Mouse (Mus musculus) C2C12 (cell line): ENCODE data around the gene Gcnt7. TPM values are rescaled to one million over a fixed set of nuclear protein-coding genes. Genes with fewer than 3 reads are reported as not detected.

Experiments used
- H3K27me3 ChIP-seq: one replicate; pipeline ENCODE4 v1.6.1; 2011; ENCODE audit not compliant: control insufficient read depth, insufficient read depth, insufficient read length
- H3K36me3 ChIP-seq: one replicate; pipeline ENCODE4 v1.6.1; 2011; ENCODE audit not compliant: control insufficient read depth, insufficient read depth
- H3K4me3 ChIP-seq: one replicate; pipeline ENCODE4 v1.5.1; 2011; ENCODE audit warnings: mild to moderate bottlenecking, control low read depth; ENCODE audit not compliant: poor library complexity, insufficient read depth, severe bottlenecking
- H3K79me2 ChIP-seq: one replicate; pipeline ENCODE4 v1.6.1; 2011; ENCODE audit not compliant: control insufficient read depth, insufficient read depth
- H3K79me3 ChIP-seq: one replicate; pipeline ENCODE4 v1.6.1; 2011; ENCODE audit warnings: low read depth, control low read depth
- H3ac ChIP-seq: one replicate; pipeline ENCODE3; 2011; ENCODE audit warnings: low read depth; ENCODE audit not compliant: control insufficient read depth, insufficient read length
- CEBPB ChIP-seq: IDR thresholded peaks from one replicate; pipeline ENCODE4 v1.6.1; 2011; ENCODE audit warnings: low read depth, mild to moderate bottlenecking, control low read depth, moderate library complexity
- CTCF ChIP-seq: IDR thresholded peaks from one replicate; pipeline ENCODE4 v1.5.1; 2011; ENCODE audit not compliant: control insufficient read depth, insufficient read depth, insufficient read length
- FOSL1 ChIP-seq: IDR thresholded peaks from one replicate; pipeline ENCODE4 v1.8.0; 2011; ENCODE audit warnings: mild to moderate bottlenecking, low read length; ENCODE audit not compliant: poor library complexity, insufficient read depth, severe bottlenecking
- MAX ChIP-seq: IDR thresholded peaks from one replicate; pipeline ENCODE4 v1.6.1; 2011; ENCODE audit warnings: mild to moderate bottlenecking, control low read depth
- MYOD1 ChIP-seq: IDR thresholded peaks from one replicate; pipeline ENCODE4 v1.6.1; 2011; ENCODE audit warnings: low read depth; ENCODE audit not compliant: control insufficient read depth, insufficient read length
- MYOG ChIP-seq: IDR thresholded peaks from one replicate; pipeline ENCODE4 v1.6.1; 2011; ENCODE audit not compliant: control insufficient read depth, insufficient read length; ENCODE audit errors: extremely low read depth
- USF1 ChIP-seq: IDR thresholded peaks from one replicate; pipeline ENCODE4 v1.6.1; 2011; ENCODE audit warnings: low read depth, mild to moderate bottlenecking, control low read depth, moderate library complexity
- polyA plus RNA-seq: library from polyadenylated mRNA; unstranded; fragments of >200 nt; fragmentation: generic; extraction: Trizol; gene quantifications from one replicate; pipeline ENCODE4 v1.2.1, GENCODE M21; 2012; ENCODE audit warnings: missing spikeins

Gene Gcnt7
- polyA plus RNA-seq, 1 experiment: 0.14 TPM

DNA sequence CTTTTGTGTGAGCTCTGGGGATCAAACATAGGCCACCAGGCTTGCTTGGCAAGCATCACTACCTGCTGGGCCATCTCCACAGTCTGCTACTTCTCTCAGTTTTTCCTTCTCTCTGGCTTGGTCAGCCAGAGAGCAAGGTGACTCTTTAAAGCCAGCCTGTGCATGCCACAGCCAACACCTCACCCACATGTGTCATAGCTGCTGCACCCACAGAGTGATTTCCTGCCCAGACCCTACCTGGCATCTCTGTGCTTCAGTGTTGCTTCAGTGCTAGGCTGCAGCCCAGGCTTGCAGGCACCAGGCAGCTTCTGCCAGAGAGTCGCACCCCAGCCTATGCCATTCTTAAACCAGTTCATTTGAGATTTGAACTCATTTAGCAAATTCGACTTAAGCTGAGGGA, 50.9 kb downstream of the Gcnt7 start:
- TF ChIP-seq CEBPB: no peak
- TF ChIP-seq CTCF: no peak
- TF ChIP-seq FOSL1: no peak
- TF ChIP-seq USF1: no peak
- TF ChIP-seq MAX: no peak
- no peak for TF ChIP-seq MYOG
- TF ChIP-seq MYOD1: no peak
- no peaks in the 10 kb centered on the region for H3K79me2 ChIP-seq
- no peak overlapping the region for H3K4me3 ChIP-seq
- no peak overlapping the region for H3ac ChIP-seq
- H3K79me3 ChIP-seq: no peaks in the 10 kb centered on the region
- H3K36me3 ChIP-seq: no peaks in the 10 kb centered on the region
- no peaks in the 10 kb centered on the region for H3K27me3 ChIP-seq

DNA sequence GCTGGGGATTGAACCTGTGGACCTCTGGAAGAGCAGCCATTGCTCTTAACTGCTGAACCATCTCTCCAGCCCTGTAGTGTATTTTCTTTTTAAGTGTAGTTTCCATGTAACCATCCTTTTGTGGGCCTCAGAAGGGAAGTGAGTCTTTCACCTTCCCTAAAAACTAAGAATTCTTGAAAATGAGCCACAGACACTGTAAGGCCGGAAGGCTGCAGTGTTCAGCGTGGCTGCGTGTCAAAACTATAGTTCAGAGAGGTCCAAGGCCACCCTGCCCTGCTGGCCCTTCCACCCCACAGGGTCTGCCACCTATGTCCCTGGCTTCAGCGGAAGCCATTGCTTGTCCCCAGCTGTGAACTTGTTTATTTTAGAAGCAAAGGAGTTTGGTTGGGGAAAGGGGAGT, 52.2 kb downstream of the Gcnt7 start:
- TF ChIP-seq CTCF (no peak), MYOD1 (no peak), MYOG (no peak), MAX (no peak), USF1 (no peak), FOSL1 (no peak), CEBPB (no peak)
- Histone ChIP-seq H3ac (no peak overlapping the region), H3K4me3 (no peak overlapping the region), H3K36me3 (no peaks in the 10 kb centered on the region), H3K27me3 (peaks cover 4% of the 10 kb centered on the region), H3K79me3 (no peaks in the 10 kb centered on the region), H3K79me2 (no peaks in the 10 kb centered on the region)

DNA sequence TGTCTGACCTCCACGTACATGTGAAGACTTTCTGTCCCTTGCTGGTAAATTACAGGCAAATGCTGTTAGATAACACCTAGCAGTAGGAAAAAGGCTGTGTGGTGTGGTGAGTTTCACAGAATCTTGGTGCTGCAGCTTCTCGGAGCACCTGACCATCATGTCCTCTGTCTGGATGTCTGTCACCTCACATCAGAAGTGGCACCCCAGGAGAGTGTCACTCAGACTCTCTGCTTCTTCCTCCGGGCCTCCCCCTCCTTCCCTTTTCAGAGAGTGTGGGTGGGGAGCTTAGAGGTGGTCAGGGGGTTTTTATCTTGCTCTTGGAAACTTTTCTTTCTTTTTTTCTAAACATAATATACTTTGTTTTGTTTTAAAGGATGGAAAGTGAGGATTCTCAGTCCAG, 53.4 kb downstream of the Gcnt7 start:
- Histone ChIP-seq H3K79me3 (no peaks in the 10 kb centered on the region), H3K36me3 (no peaks in the 10 kb centered on the region), H3K27me3 (peaks cover 9% of the 10 kb centered on the region), H3K79me2 (no peaks in the 10 kb centered on the region), H3K4me3 (no peak overlapping the region), H3ac (no peak overlapping the region)
- TF ChIP-seq MYOG (no peak), MYOD1 (no peak), CEBPB (no peak), USF1 (no peak), MAX (no peak), CTCF (no peak), FOSL1 (no peak)

GRCm38 (mm10) chr2:172404239-172404638, 54.2 kb downstream of the Gcnt7 start:
- TF ChIP-seq MYOG (no peak), CTCF (no peak), FOSL1 (no peak), MYOD1 (no peak), USF1 (no peak), CEBPB (no peak), MAX (no peak)
- no peak overlapping the region for H3K4me3 ChIP-seq

DNA sequence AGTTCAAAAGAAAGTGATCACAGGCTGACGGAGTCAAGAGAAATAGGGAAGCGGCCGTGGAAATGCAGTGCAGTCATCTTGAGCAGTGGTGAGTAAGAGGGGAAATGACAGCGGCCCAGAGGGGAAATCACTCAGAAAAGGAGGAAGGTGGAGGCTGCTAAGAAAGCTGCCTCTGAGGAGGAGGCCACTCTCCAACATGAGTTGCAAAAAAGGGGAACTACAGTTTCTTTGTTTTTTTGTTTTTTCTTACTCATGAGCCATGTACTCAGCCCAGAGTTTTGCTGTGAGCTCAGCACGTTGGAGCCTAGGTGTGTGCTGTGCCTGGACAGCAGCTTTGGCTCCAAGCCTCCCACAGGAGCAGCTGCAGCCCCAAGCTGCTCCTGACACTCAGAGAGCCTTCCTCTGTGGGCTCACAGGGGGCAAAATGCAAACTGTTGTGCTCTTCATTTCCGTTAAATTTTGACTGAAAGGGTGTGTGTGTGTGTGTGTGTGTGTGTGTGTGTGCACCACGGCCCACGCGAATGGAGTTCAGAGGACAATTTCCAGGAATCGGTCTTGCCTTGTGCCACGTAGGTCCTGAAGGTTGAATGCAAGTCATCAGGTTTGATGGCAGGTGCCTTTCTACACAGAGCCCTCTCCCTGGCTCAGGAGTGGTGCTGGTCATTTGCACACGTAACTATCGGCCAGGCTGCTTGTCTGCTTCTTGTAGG, 57.1 kb downstream of the Gcnt7 start:
- Histone ChIP-seq H3K27me3 (peaks cover 24% of the 10 kb centered on the region), H3K36me3 (no peaks in the 10 kb centered on the region), H3K4me3 (no peak overlapping the region), H3K79me3 (no peaks in the 10 kb centered on the region), H3K79me2 (no peaks in the 10 kb centered on the region), H3ac (no peak overlapping the region)
- TF ChIP-seq MYOD1 (no peak), MAX (no peak), USF1 (no peak), CEBPB (no peak), CTCF (no peak)

More at GRCm38 (mm10) chr2:172404239-172404638, 54.2 kb downstream of the Gcnt7 start:
- H3K36me3 ChIP-seq: no peaks in the 10 kb centered on the region
- H3K27me3 ChIP-seq: peaks cover 16% of the 10 kb centered on the region
- H3ac ChIP-seq: no peak overlapping the region
- H3K79me2 ChIP-seq: no peaks in the 10 kb centered on the region
- no peaks in the 10 kb centered on the region for H3K79me3 ChIP-seq

Other genes with a start within 250 kb of the Gcnt7 start
- gene Mc3r, start 210.1 kb downstream of the Gcnt7 start, polyA plus RNA-seq: 0.01 TPM
- 2.3 TPM for gene Fam210b, start 113.0 kb downstream of the Gcnt7 start, polyA plus RNA-seq
- gene Aurka, start 88.1 kb downstream of the Gcnt7 start, polyA plus RNA-seq: 121 TPM
- gene Cstf1, start 87.9 kb downstream of the Gcnt7 start, polyA plus RNA-seq: 51.4 TPM
- 0.02 TPM for gene Cass4, start 64.8 kb downstream of the Gcnt7 start, polyA plus RNA-seq
- 56.1 TPM for gene Rtf2, start 18.0 kb downstream of the Gcnt7 start, polyA plus RNA-seq
- not detected for gene Fam209, start 13.9 kb upstream of the Gcnt7 start, polyA plus RNA-seq
- gene Tfap2c, start 91.0 kb upstream of the Gcnt7 start, polyA plus RNA-seq: 0.04 TPM